Mouse (Mus musculus) liver, embryonic 11.5 days (tissue): ENCODE measurements at regions not wholly inside any gene's neighbourhood (a gene's known extent, or its start where the extent isn't known, plus 50 kb on each side); places are given as distances from the start of the nearest gene placed in this dataset.

Experiments used
- ATAC-seq: fragments of 200-750 bp; cut with Nextera tagmentation; replicated peaks from 2 replicates; pipeline ENCODE4 v1.8.0; 2017; ENCODE audit warnings: moderate number of reproducible peaks, mild to moderate bottlenecking, moderate TSS enrichment, moderate library complexity; ENCODE audit not compliant: low FRiP score
- DNase-seq: peaks from one replicate; pipeline ENCODE4 v3.0.0-alpha.2; 2017; ENCODE audit warnings: low spot score
- H3K27ac ChIP-seq: fragments of 300-500 bp; sonication (generic); 2 replicates; pipeline ENCODE4 v1.5.1; 2014; ENCODE audit warnings: mild to moderate bottlenecking, low read depth, low read length, control low read depth
- H3K27me3 ChIP-seq: fragments of 300-500 bp; sonication (generic); replicated peaks from 2 replicates; pipeline ENCODE4 v1.6.1; 2014; ENCODE audit warnings: low read length, mixed read lengths; ENCODE audit not compliant: control insufficient read depth, insufficient read depth
- H3K36me3 ChIP-seq: fragments of 300-500 bp; sonication (generic); 2 replicates; pipeline ENCODE4 v1.6.1; 2014; ENCODE audit warnings: mild to moderate bottlenecking, low read length, moderate library complexity, mixed read lengths; ENCODE audit not compliant: control insufficient read depth, insufficient read depth
- H3K4me1 ChIP-seq: fragments of 300-500 bp; sonication (generic); replicated peaks from 2 replicates; pipeline ENCODE4 v1.6.1; 2014; ENCODE audit warnings: low read length, mixed read lengths; ENCODE audit not compliant: control insufficient read depth, insufficient read depth
- H3K4me2 ChIP-seq: fragments of 300-500 bp; sonication (generic); 2 replicates; pipeline ENCODE4 v1.6.1; 2014; ENCODE audit warnings: mild to moderate bottlenecking, control low read depth, moderate library complexity
- H3K4me3 ChIP-seq: fragments of 300-500 bp; sonication (generic); 2 replicates; pipeline ENCODE4 v1.5.1; 2014; ENCODE audit warnings: low read depth, low read length, control low read depth
- H3K9ac ChIP-seq: fragments of 300-500 bp; sonication (generic); 2 replicates; pipeline ENCODE4 v1.6.1; 2014; ENCODE audit warnings: low read depth, low read length, control low read depth
- H3K9me3 ChIP-seq: fragments of 300-500 bp; sonication (generic); 2 replicates; pipeline ENCODE4 v1.6.1; 2016; ENCODE audit warnings: low read length, inconsistent platforms, mixed read lengths; ENCODE audit not compliant: control insufficient read depth
- WGBS: fragments of 180-500 bp; shearing (Covaris S2); extraction: QIAGEN DNeasy Blood & Tissue Kit; methylation state at CpG from one replicate; pipeline ENCODE4 v1.1.7; 2014; 5-methylcytosine and 5-hydroxymethylcytosine counted together

GRCm38 (mm10) chr14:29851956-29852725, 116.0 kb upstream of the Selenok start:
- H3K4me2 ChIP-seq: no peak overlapping the region
- no peak for DNase-seq
- WGBS: 71% methylated on average over 11 of the region's 11 CpGs
- no peaks in the 10 kb centered on the region for H3K36me3 ChIP-seq
- no peak overlapping the region for H3K9ac ChIP-seq
- no peak overlapping the region for H3K4me3 ChIP-seq
- H3K27me3 ChIP-seq: no peaks in the 10 kb centered on the region
- ATAC-seq: no peak
- no peak overlapping the region for H3K27ac ChIP-seq
- no peaks in the 10 kb centered on the region for H3K4me1 ChIP-seq
- no peaks in the 10 kb centered on the region for H3K9me3 ChIP-seq

GRCm38 (mm10) chr14:29862032-29862431, 106.1 kb upstream of the Selenok start:
- DNase-seq: no peak
- H3K9ac ChIP-seq: no peak overlapping the region
- no peaks in the 10 kb centered on the region for H3K9me3 ChIP-seq
- no peaks in the 10 kb centered on the region; the same call in 1 of the 2 replicates for H3K27me3 ChIP-seq
- peak; percentile 64 for ATAC-seq
- no peak overlapping the region for H3K27ac ChIP-seq
- H3K4me1 ChIP-seq: no peaks in the 10 kb centered on the region
- no peaks in the 10 kb centered on the region for H3K36me3 ChIP-seq
- no peak overlapping the region for H3K4me2 ChIP-seq
- 57% methylated on average over 1 of the region's 1 CpGs for WGBS
- H3K4me3 ChIP-seq: no peak overlapping the region

GRCm38 (mm10) chr14:29866455-29867275, 101.4 kb upstream of the Selenok start:
- DNase-seq: no peak
- no peaks in the 10 kb centered on the region for H3K4me1 ChIP-seq
- 76% methylated on average over 7 of the region's 7 CpGs for WGBS
- no peak overlapping the region for H3K27ac ChIP-seq
- H3K4me2 ChIP-seq: no peak overlapping the region
- no peak for ATAC-seq
- H3K36me3 ChIP-seq: no peaks in the 10 kb centered on the region
- H3K9ac ChIP-seq: no peak overlapping the region
- H3K27me3 ChIP-seq: no peaks in the 10 kb centered on the region; the same call in 1 of the 2 replicates
- no peak overlapping the region for H3K4me3 ChIP-seq
- H3K9me3 ChIP-seq: no peaks in the 10 kb centered on the region

- ATAC-seq: no peak
- DNase-seq: no peak
- WGBS: 64% methylated on average over 6 of the region's 6 CpGs
- no peak overlapping the region for H3K4me3 ChIP-seq
- no peak overlapping the region for H3K27ac ChIP-seq
- H3K36me3 ChIP-seq: no peaks in the 10 kb centered on the region
- no peak overlapping the region for H3K4me2 ChIP-seq
- H3K9me3 ChIP-seq: no peaks in the 10 kb centered on the region
- no peaks in the 10 kb centered on the region; the same call in 1 of the 2 replicates for H3K27me3 ChIP-seq
- H3K4me1 ChIP-seq: no peaks in the 10 kb centered on the region
- no peak overlapping the region for H3K9ac ChIP-seq
These were observed 100.8 kb upstream of the Selenok start for GRCm38 (mm10) chr14:29867311-29867710.

GRCm38 (mm10) chr14:29869930-29870329, 98.2 kb upstream of the Selenok start:
- Histone ChIP-seq H3K4me1 (no peaks in the 10 kb centered on the region), H3K9ac (no peak overlapping the region), H3K27ac (no peak overlapping the region), H3K27me3 (no peaks in the 10 kb centered on the region), H3K36me3 (no peaks in the 10 kb centered on the region), H3K9me3 (no peaks in the 10 kb centered on the region), H3K4me2 (no peak overlapping the region), H3K4me3 (no peak overlapping the region)
- 94% methylated on average over 9 of the region's 9 CpGs for WGBS
- no peak for DNase-seq
- ATAC-seq: no peak

- Histone ChIP-seq H3K36me3 (no peaks in the 10 kb centered on the region), H3K27me3 (no peaks in the 10 kb centered on the region), H3K9me3 (no peaks in the 10 kb centered on the region), H3K4me3 (no peak overlapping the region), H3K4me2 (no peak overlapping the region), H3K4me1 (no peaks in the 10 kb centered on the region), H3K9ac (no peak overlapping the region), H3K27ac (no peak overlapping the region)
- no peak for DNase-seq
- ATAC-seq: no peak
- WGBS: 76% methylated on average over 4 of the region's 4 CpGs
These were observed 91.4 kb upstream of the Selenok start for GRCm38 (mm10) chr14:29876668-29877067.

GRCm38 (mm10) chr14:29877671-29878422, 90.3 kb upstream of the Selenok start:
- Histone ChIP-seq H3K4me3 (no peak overlapping the region), H3K9me3 (no peaks in the 10 kb centered on the region), H3K27ac (no peak overlapping the region), H3K9ac (no peak overlapping the region), H3K36me3 (no peaks in the 10 kb centered on the region), H3K4me2 (no peak overlapping the region), H3K4me1 (no peaks in the 10 kb centered on the region), H3K27me3 (no peaks in the 10 kb centered on the region)
- no peak for ATAC-seq
- WGBS: 60% methylated on average over 11 of the region's 11 CpGs
- DNase-seq: no peak

- 91% methylated on average over 7 of the region's 7 CpGs for WGBS
- no peaks in the 10 kb centered on the region for H3K9me3 ChIP-seq
- H3K9ac ChIP-seq: no peak overlapping the region
- no peaks in the 10 kb centered on the region for H3K36me3 ChIP-seq
- H3K4me1 ChIP-seq: no peaks in the 10 kb centered on the region
- no peak overlapping the region for H3K27ac ChIP-seq
- no peak for ATAC-seq
- no peak overlapping the region for H3K4me2 ChIP-seq
- no peak for DNase-seq
- H3K4me3 ChIP-seq: no peak overlapping the region
- no peaks in the 10 kb centered on the region for H3K27me3 ChIP-seq
These were observed 89.7 kb upstream of the Selenok start for GRCm38 (mm10) chr14:29878423-29878800.
